Mouse (Mus musculus) heart, embryonic 14.5 days (tissue): ENCODE measurements at regions not wholly inside any gene's neighbourhood (a gene's known extent, or its start where the extent isn't known, plus 50 kb on each side); places are given as distances from the start of the nearest gene placed in this dataset.

ENCODE experiments used
- ATAC-seq: fragments of 200-750 bp; cut with Nextera tagmentation; 2 replicates; pipeline ENCODE4 v1.8.0; 2017; ENCODE audit warnings: low read depth, moderate TSS enrichment; ENCODE audit not compliant: insufficient number of reproducible peaks, insufficient read depth, low FRiP score
- H3K27ac ChIP-seq, 2 experiments: fragments of 200-500 bp in 1 of 2; fragments of 300-500 bp in 1 of 2; sonication (generic) in 1 of 2; replicated peaks in 1 of 2; 2 replicates each; pipeline ENCODE4 v1.5.1; 2012 to 2014; ENCODE audit warnings: low read depth in 2 of 2, low read length in 2 of 2, control low read depth in 1 of 2, mild to moderate bottlenecking in 1 of 2, mixed read lengths in 1 of 2; ENCODE audit not compliant: control insufficient read depth in 1 of 2, insufficient read depth in 1 of 2
- H3K27me3 ChIP-seq: fragments of 300-500 bp; sonication (generic); 2 replicates; pipeline ENCODE4 v1.6.1; 2014; ENCODE audit warnings: mild to moderate bottlenecking, low read length, control low read depth; ENCODE audit not compliant: control insufficient read depth, insufficient read depth
- H3K36me3 ChIP-seq: fragments of 300-500 bp; sonication (generic); 2 replicates; pipeline ENCODE4 v1.6.1; 2014; ENCODE audit warnings: mild to moderate bottlenecking, control low read depth, low read length, mixed read lengths; ENCODE audit not compliant: control insufficient read depth, insufficient read depth
- H3K4me1 ChIP-seq, 2 experiments: fragments of 200-500 bp in 1 of 2; fragments of 300-500 bp in 1 of 2; sonication (generic) in 1 of 2; 2 replicates each; pipeline ENCODE4 v1.6.1; 2012 to 2014; ENCODE audit warnings: low read length in 2 of 2, control low read depth in 1 of 2, mixed read lengths in 1 of 2; ENCODE audit not compliant: control insufficient read depth in 2 of 2, insufficient read depth in 2 of 2
- H3K4me2 ChIP-seq: fragments of 300-500 bp; sonication (generic); 2 replicates; pipeline ENCODE4 v1.6.1; 2014; ENCODE audit warnings: mild to moderate bottlenecking, low read length
- H3K4me3 ChIP-seq, 2 experiments: fragments of 200-500 bp in 1 of 2; fragments of 300-500 bp in 1 of 2; sonication (generic) in 1 of 2; 2 replicates each; pipeline ENCODE4 v1.5.1; 2012 to 2014; ENCODE audit warnings: low read length in 2 of 2, mild to moderate bottlenecking in 2 of 2, control low read depth in 1 of 2, low read depth in 1 of 2, moderate library complexity in 1 of 2; ENCODE audit not compliant: control insufficient read depth in 1 of 2, insufficient read depth in 1 of 2
- H3K9ac ChIP-seq: fragments of 300-500 bp; sonication (generic); 2 replicates; pipeline ENCODE4 v1.6.1; 2014; ENCODE audit warnings: mild to moderate bottlenecking, low read length
- H3K9me3 ChIP-seq: fragments of 300-500 bp; sonication (generic); 2 replicates; pipeline ENCODE4 v1.6.1; 2016; ENCODE audit warnings: low read length, control low read depth; ENCODE audit not compliant: control insufficient read depth
- WGBS: fragments of 180-500 bp; shearing (Covaris S2); extraction: QIAGEN DNeasy Blood & Tissue Kit; methylation state at CpG from one replicate; pipeline ENCODE4 v1.1.7; 2014; 5-methylcytosine and 5-hydroxymethylcytosine counted together

DNA sequence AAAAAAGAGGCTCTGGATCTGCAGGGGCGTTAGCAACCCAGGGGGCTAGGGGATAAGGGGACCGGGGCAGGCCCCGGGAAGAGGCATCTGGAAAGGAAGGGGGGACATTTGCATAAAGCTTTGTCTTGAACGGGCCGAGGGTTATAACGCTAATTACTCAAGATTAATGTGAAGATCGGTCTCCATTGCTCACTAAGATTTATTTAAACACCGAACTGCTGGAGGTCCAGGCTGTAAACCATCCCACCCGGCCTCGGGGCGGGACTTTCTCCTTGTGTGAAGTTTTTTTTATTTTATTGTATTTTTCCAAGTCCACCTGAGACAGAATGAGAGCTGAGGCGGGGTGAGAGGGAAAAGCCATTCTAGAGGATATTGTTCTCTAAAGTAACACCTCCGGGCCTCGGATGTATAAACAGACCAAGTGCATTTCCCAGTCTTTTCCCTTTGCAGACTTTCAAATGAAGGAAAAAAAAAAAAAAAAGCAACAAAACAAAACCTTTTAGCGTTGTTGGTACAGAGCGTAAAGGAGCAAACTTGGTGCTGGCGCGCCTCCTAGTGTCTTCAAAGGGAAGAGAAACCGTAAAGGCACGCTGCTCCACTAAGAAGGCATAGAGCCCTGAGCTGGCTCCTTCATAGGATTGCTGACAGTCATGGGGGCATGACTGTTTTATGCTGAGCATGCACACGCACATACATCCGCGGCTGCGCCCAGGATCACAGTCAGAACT lies 313.3 kb downstream of the Parp8 start:
- H3K9me3 ChIP-seq = no peaks in the 10 kb centered on the region
- peaks cover 5 to 8% of the 10 kb centered on the region in 2 experiments; a peak in 2 of 4 replicates for H3K4me1 ChIP-seq
- WGBS = under 1% methylated on average over 24 of the region's 24 CpGs
- H3K27ac ChIP-seq = no peak overlapping the region
- H3K4me3 ChIP-seq = peak overlapping the region; percentile 46 to 47
- peaks cover 54% of the 10 kb centered on the region for H3K27me3 ChIP-seq
- H3K4me2 ChIP-seq = peak overlapping the region; percentile 96
- no peak for ATAC-seq
- H3K36me3 ChIP-seq = no peaks in the 10 kb centered on the region
- peak overlapping the region; percentile 66 for H3K9ac ChIP-seq

DNA sequence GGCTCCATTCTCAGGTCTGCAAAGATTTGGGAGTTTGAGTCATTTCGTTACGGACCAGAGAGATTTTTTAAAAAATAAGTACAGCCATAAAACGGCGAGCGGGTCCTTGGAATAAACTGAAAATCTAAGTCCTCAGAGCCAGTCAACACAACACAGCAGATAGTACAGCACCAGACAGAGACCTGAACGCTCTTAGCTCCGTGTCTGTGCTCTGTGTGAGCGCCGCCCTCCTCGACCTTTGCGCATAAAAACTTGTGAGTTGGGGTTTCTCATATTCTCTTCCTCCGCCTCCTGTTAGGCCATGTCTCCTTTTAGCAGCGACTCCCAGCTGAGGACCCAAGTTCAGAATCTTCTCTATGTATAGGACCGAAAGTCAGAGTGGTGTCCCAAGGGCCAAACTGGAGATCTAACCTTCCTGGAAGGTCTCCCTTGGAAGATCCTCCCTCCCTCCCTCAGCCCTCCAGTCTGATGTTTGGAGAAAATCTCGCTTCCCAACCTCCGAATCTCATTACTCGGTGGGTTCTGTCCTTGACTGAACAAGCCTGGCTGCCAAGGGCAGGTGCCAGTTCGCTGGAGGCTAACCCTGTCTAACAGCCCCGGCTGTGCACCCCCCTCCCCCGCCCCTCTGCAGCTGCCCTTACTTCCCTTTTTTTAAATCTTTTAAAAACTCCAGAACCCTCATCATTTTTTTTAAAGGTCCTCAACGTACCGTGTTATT lies 314.0 kb downstream of the Parp8 start:
- Histone ChIP-seq H3K27ac (no peak overlapping the region), H3K4me3 (peak overlapping the region; percentile 46 to 47), H3K4me2 (peak overlapping the region; percentile 96), H3K36me3 (no peaks in the 10 kb centered on the region), H3K4me1 (peaks cover 5 to 8% of the 10 kb centered on the region in 2 experiments; a peak in 2 of 4 replicates), H3K9me3 (no peaks in the 10 kb centered on the region), H3K27me3 (peaks cover 61% of the 10 kb centered on the region), H3K9ac (peak overlapping the region; percentile 66)
- under 1% methylated on average over 22 of the region's 22 CpGs for WGBS
- ATAC-seq = no peak

DNA sequence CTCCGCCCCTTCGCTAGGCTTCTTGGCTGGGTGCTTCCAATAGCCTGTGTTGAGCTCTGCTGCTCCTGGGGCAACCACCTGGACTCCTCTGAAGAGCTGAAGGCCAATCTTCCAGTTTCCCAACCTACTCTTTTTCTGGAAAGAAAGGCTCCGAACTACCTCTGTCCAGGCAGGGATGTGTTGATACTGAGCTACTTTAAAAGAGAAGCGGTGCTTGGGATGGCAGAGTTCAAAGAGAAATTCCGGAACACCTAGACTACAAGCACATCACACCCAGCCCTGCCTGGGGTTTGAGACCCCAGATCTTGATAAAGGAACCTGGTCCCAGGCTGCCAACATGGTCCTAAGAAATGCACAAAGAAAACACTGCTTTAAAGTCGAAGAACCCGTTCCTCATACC lies 315.7 kb downstream of the Parp8 start:
- Histone ChIP-seq H3K9me3 (no peaks in the 10 kb centered on the region), H3K27me3 (peaks cover 75% of the 10 kb centered on the region), H3K36me3 (no peaks in the 10 kb centered on the region), H3K4me2 (no peak overlapping the region), H3K27ac (no peak overlapping the region), H3K4me1 (peaks cover 7 to 12% of the 10 kb centered on the region in 2 experiments; a peak in 3 of 4 replicates), H3K9ac (no peak overlapping the region), H3K4me3 (no peak overlapping the region)
- no peak for ATAC-seq
- WGBS = 30% methylated on average over 7 of the region's 7 CpGs

GRCm38 (mm10) chr13:116708846-116709245 lies 316.5 kb downstream of the Parp8 start:
- Histone ChIP-seq H3K36me3 (no peaks in the 10 kb centered on the region), H3K27ac (no peak overlapping the region), H3K4me1 (peaks cover 7 to 12% of the 10 kb centered on the region in 2 experiments; a peak in 3 of 4 replicates), H3K27me3 (peaks cover 82% of the 10 kb centered on the region), H3K4me3 (peak overlapping the region; percentile 10 to 22; a peak in 2 of 4 replicates), H3K9me3 (no peaks in the 10 kb centered on the region), H3K4me2 (peak overlapping the region; percentile 53), H3K9ac (no peak overlapping the region)
- WGBS = 3% methylated on average over 16 of the region's 16 CpGs
- ATAC-seq = no peak

GRCm38 (mm10) chr13:116708456-116708780 lies 316.9 kb downstream of the Parp8 start:
- 1% methylated on average over 7 of the region's 7 CpGs for WGBS

DNA sequence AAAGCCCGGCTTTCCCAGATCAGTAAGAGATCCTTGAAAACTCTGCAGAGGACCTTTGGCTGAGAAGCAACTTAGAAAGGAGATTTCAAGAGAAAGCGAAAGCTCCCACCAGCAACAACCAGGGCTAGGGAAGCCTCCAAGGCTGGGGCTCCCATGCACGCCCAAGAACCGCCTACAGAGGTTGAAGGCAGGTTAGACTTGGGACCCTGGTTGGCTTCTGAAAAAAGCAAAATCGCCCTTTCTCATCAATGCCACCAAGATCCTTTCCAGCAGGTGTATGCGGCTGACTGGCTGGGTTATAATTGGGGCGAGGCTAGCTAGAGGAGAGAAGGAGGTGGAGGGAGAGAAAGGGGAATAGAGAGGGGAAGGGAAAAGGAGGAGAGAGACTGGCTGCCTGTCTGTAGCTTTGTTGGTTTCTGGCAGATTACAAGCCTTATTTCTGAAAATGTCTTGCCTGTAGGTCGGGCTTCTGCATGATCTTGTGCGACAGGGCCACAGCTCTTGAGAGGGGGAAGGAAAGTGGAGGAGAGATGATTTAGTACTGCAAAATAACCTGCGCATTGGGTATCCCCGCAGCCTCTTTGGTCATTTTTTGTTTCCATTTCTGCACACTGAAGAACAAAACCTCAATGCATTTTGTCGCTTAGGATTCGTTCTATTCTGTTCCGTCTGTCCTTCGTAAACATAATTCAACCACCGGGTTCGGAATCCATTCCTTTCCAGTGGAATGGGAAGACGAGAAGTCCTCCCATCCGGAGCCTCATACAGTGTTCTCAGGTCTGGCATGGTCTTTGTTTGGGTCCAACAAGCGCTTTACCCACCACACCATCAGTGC lies 317.5 kb downstream of the Parp8 start:
- H3K4me1 ChIP-seq = peaks cover 7 to 12% of the 10 kb centered on the region in 2 experiments; a peak in 3 of 4 replicates
- peak overlapping the region; percentile 22 to 25; a peak in 3 of 4 replicates for H3K4me3 ChIP-seq
- ATAC-seq = no peak
- no peaks in the 10 kb centered on the region for H3K9me3 ChIP-seq
- H3K4me2 ChIP-seq = peak overlapping the region; percentile 53
- peaks cover 83% of the 10 kb centered on the region for H3K27me3 ChIP-seq
- 4% methylated on average over 20 of the region's 20 CpGs for WGBS
- H3K36me3 ChIP-seq = no peaks in the 10 kb centered on the region
- no peak overlapping the region for H3K9ac ChIP-seq
- no peak overlapping the region for H3K27ac ChIP-seq

More at GRCm38 (mm10) chr13:116708456-116708780, 316.9 kb downstream of the Parp8 start:
- ATAC-seq = no peak
- Histone ChIP-seq H3K4me3 (peak overlapping the region in 1 of 2 experiments; percentile 22; a peak in 2 of 4 replicates), H3K27ac (no peak overlapping the region), H3K36me3 (no peaks in the 10 kb centered on the region), H3K27me3 (peaks cover 84% of the 10 kb centered on the region), H3K4me2 (peak overlapping the region; percentile 53), H3K4me1 (peaks cover 7 to 12% of the 10 kb centered on the region in 2 experiments; a peak in 3 of 4 replicates), H3K9me3 (no peaks in the 10 kb centered on the region), H3K9ac (no peak overlapping the region)
